Mouse (Mus musculus) stomach, postnatal 0 days (tissue): ENCODE data around the gene Col9a1.

ENCODE experiments used
- CTCF ChIP-seq: IDR thresholded peaks from 2 replicates; pipeline ENCODE4 v1.5.1; 2016; ENCODE audit warnings: antibody characterized with exemption, low read depth, mild to moderate bottlenecking, moderate library complexity
- EP300 ChIP-seq: optimal IDR thresholded peaks from 2 replicates; pipeline ENCODE3; 2016; ENCODE audit warnings: antibody characterized with exemption

GRCm38 (mm10) chr1:24143504-24143903 lies 33.9 kb upstream of the Col9a1 start:
- TF ChIP-seq CTCF (no peak), EP300 (no peak)
